Mouse (Mus musculus): ENCODE results near the gene Nrf1. TPM values are rescaled to one million over a fixed set of nuclear protein-coding genes. Genes with fewer than 3 reads are reported as not detected.

The Nrf1 gene
- polyA plus RNA-seq, 1 experiment: 33.1 TPM

DNA sequence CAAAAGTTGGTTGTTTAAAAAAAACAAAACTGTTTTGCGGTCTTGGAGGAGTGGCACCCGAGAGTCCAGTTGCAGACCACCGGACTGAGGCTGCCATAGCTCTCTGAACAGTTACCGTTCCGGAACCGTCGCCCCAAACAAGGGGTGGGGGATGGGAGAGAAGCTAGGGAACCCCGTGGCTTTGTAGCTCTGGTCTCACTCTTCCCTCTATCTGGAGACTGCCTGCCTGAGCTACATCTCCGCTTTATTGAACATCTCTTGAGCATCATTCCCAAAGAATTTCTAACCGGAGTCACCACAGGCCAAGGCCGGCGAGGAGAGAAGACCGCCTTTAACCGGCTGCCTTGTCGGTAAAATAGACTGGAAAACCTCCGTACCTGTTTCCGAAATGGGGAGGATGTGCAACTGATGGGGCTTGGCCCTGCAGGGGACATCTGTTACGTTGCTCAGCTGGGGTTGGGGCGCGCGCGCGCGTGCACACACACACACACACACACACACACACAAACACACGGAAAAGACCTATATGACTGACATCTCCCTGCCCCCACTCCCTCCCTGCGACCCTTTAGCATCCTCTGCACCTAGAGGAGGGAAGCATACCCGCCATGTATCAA, 130.3 kb downstream of the Nrf1 start:
- Histone ChIP-seq H3K27ac (ENCODE audit: insufficient read depth, low read length) (no peak overlapping the region), H3K4me3 (ENCODE audit: insufficient read depth, low read length) (no peak overlapping the region), H3K4me1 (ENCODE audit: control insufficient read depth, insufficient read depth, low read length) (no peaks in the 10 kb centered on the region)
- TF ChIP-seq CTCF (IDR thresholded peaks at IDR 0.05; ENCODE audit: borderline replicate concordance, insufficient read depth, low read length): no peak
- no peak for TF ChIP-seq POLR2A (IDR thresholded peaks at IDR 0.05; ENCODE audit: low read depth, low read length)

GRCm38 (mm10) chr6:30179046-30179445, 131.3 kb downstream of the Nrf1 start:
- Histone ChIP-seq H3K4me3 (ENCODE audit: insufficient read depth, low read length) (no peak overlapping the region), H3K27ac (ENCODE audit: insufficient read depth, low read length) (no peak overlapping the region), H3K4me1 (ENCODE audit: control insufficient read depth, insufficient read depth, low read length) (no peaks in the 10 kb centered on the region)
- TF ChIP-seq POLR2A (IDR thresholded peaks at IDR 0.05; ENCODE audit: low read depth, low read length) (no peak), CTCF (IDR thresholded peaks at IDR 0.05; ENCODE audit: borderline replicate concordance, insufficient read depth, low read length) (no peak)

GRCm38 (mm10) chr6:30180321-30180720, 132.5 kb downstream of the Nrf1 start:
- H3K4me1 ChIP-seq (ENCODE audit: control insufficient read depth, insufficient read depth, low read length): no peaks in the 10 kb centered on the region
- no peak for TF ChIP-seq POLR2A (IDR thresholded peaks at IDR 0.05; ENCODE audit: low read depth, low read length)
- TF ChIP-seq CTCF (IDR thresholded peaks at IDR 0.05; ENCODE audit: borderline replicate concordance, insufficient read depth, low read length): no peak
- no peak overlapping the region for H3K4me3 ChIP-seq (ENCODE audit: insufficient read depth, low read length)
- no peak overlapping the region for H3K27ac ChIP-seq (ENCODE audit: insufficient read depth, low read length)

GRCm38 (mm10) chr6:30182038-30182437, 134.2 kb downstream of the Nrf1 start:
- no peak overlapping the region for H3K27ac ChIP-seq (ENCODE audit: insufficient read depth, low read length)
- TF ChIP-seq POLR2A (IDR thresholded peaks at IDR 0.05; ENCODE audit: low read depth, low read length): no peak
- no peak for TF ChIP-seq CTCF (IDR thresholded peaks at IDR 0.05; ENCODE audit: borderline replicate concordance, insufficient read depth, low read length)
- no peaks in the 10 kb centered on the region for H3K4me1 ChIP-seq (ENCODE audit: control insufficient read depth, insufficient read depth, low read length)
- no peak overlapping the region for H3K4me3 ChIP-seq (ENCODE audit: insufficient read depth, low read length)

DNA sequence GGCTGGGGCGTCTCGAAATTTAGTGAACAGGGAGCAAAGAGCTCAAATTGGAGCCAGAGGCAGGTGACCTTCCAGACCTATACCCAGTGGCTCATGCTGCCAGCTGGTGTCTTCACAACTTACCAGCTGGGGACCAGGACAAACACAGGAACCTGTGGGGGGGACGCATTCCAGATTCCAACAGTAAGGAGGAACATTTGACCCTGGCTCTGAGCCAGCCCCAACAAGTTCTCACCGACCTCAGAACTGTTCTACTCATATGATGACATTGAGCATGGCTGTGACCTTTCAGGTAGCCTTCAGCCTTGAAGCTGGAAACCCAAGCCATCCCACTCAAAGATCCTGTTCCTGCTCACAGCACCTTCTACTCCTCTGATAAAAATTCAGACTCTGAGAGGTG, 135.8 kb downstream of the Nrf1 start:
- TF ChIP-seq POLR2A (IDR thresholded peaks at IDR 0.05; ENCODE audit: low read depth, low read length): no peak
- TF ChIP-seq CTCF (IDR thresholded peaks at IDR 0.05; ENCODE audit: borderline replicate concordance, insufficient read depth, low read length): no peak
- H3K4me1 ChIP-seq (ENCODE audit: control insufficient read depth, insufficient read depth, low read length): no peaks in the 10 kb centered on the region
- H3K4me3 ChIP-seq (ENCODE audit: insufficient read depth, low read length): no peak overlapping the region
- no peak overlapping the region for H3K27ac ChIP-seq (ENCODE audit: insufficient read depth, low read length)

GRCm38 (mm10) chr6:30195656-30196055, 147.9 kb downstream of the Nrf1 start:
- TF ChIP-seq POLR2A (IDR thresholded peaks at IDR 0.05; ENCODE audit: low read depth, low read length) (no peak), CTCF (IDR thresholded peaks at IDR 0.05; ENCODE audit: borderline replicate concordance, insufficient read depth, low read length) (no peak)

GRCm38 (mm10) chr6:30196143-30196542, 148.4 kb downstream of the Nrf1 start:
- H3K27ac ChIP-seq (ENCODE audit: insufficient read depth, low read length): no peak overlapping the region
- H3K4me1 ChIP-seq (ENCODE audit: control insufficient read depth, insufficient read depth, low read length): no peaks in the 10 kb centered on the region
- TF ChIP-seq CTCF (IDR thresholded peaks at IDR 0.05; ENCODE audit: borderline replicate concordance, insufficient read depth, low read length) (no peak), POLR2A (IDR thresholded peaks at IDR 0.05; ENCODE audit: low read depth, low read length) (no peak)
- no peak overlapping the region for H3K4me3 ChIP-seq (ENCODE audit: insufficient read depth, low read length)

More at GRCm38 (mm10) chr6:30195656-30196055, 147.9 kb downstream of the Nrf1 start:
- no peak overlapping the region for H3K27ac ChIP-seq (ENCODE audit: insufficient read depth, low read length)
- no peaks in the 10 kb centered on the region for H3K4me1 ChIP-seq (ENCODE audit: control insufficient read depth, insufficient read depth, low read length)
- H3K4me3 ChIP-seq (ENCODE audit: insufficient read depth, low read length): no peak overlapping the region

Other genes with a start within 250 kb of the Nrf1 start
- 0.23 and 0.32 TPM in 2 replicates for gene Strip2, start 131.0 kb upstream of the Nrf1 start, polyA plus RNA-seq (2011; ENCODE audit: insufficient read length, low read depth, missing spikeins)

All from embryonic fibroblast, embryonic 13.5 days (primary cell).